Mouse (Mus musculus) embryonic facial prominence, embryonic 13.5 days (tissue): Measurements from ENCODE around the gene Sel1l. TPM values are rescaled to one million over a fixed set of nuclear protein-coding genes. Genes with fewer than 3 reads are reported as not detected.

Experiments
- ATAC-seq: fragments of 200-750 bp; cut with Nextera tagmentation; 2 replicates; pipeline ENCODE4 v1.8.0; 2017; ENCODE audit warnings: low read depth; ENCODE audit not compliant: insufficient number of reproducible peaks, insufficient read depth, low FRiP score, low TSS enrichment
- H3K27ac ChIP-seq: fragments of 300-500 bp; sonication (generic); 2 replicates; pipeline ENCODE4 v1.5.1; 2015; ENCODE audit warnings: moderate library complexity, mild to moderate bottlenecking, inconsistent platforms
- H3K27me3 ChIP-seq: fragments of 300-500 bp; sonication (generic); 2 replicates; pipeline ENCODE4 v1.6.1; 2015; ENCODE audit warnings: mild to moderate bottlenecking, inconsistent platforms
- H3K36me3 ChIP-seq: fragments of 300-500 bp; sonication (generic); 2 replicates; pipeline ENCODE4 v1.6.1; 2015; ENCODE audit warnings: mild to moderate bottlenecking, inconsistent platforms
- H3K4me1 ChIP-seq: fragments of 300-500 bp; sonication (generic); 2 replicates; pipeline ENCODE4 v1.6.1; 2015; ENCODE audit warnings: inconsistent platforms
- H3K4me2 ChIP-seq: fragments of 300-500 bp; sonication (generic); 2 replicates; pipeline ENCODE4 v1.6.1; 2015; ENCODE audit warnings: moderate library complexity, mild to moderate bottlenecking, inconsistent platforms
- H3K4me3 ChIP-seq: fragments of 300-500 bp; sonication (generic); 2 replicates; pipeline ENCODE4 v1.5.1; 2015; ENCODE audit warnings: mild to moderate bottlenecking, inconsistent platforms
- H3K9ac ChIP-seq: fragments of 300-500 bp; sonication (generic); 2 replicates; pipeline ENCODE4 v1.6.1; 2015; ENCODE audit warnings: mild to moderate bottlenecking, inconsistent platforms
- H3K9me3 ChIP-seq: fragments of 300-500 bp; sonication (generic); 2 replicates; pipeline ENCODE4 v1.6.1; 2016; ENCODE audit warnings: inconsistent platforms
- WGBS: fragments of 180-500 bp; shearing (Covaris S2); methylation state at CpG from one replicate; pipeline ENCODE4 v1.1.7; 2015; ENCODE audit warnings: mixed read lengths; 5-methylcytosine and 5-hydroxymethylcytosine counted together
- polyA plus RNA-seq: library from polyadenylated mRNA; unstranded; fragments of >200 nt; fragmentation: Nextera tagmentation; extraction: Ambion mirVana; gene quantifications from 2 replicates; pipeline ENCODE4 v1.2.1, GENCODE M21; 2015

Gene Sel1l
- 89.7 and 103 TPM in 2 replicates for polyA plus RNA-seq

- Histone ChIP-seq H3K4me2 (peak within 1 kb of the TSS; percentile 84), H3K4me3 (peak within 1 kb of the TSS; percentile 90), H3K27me3 (no peaks in the 10 kb centered on the region), H3K36me3 (no peaks in the 10 kb centered on the region), H3K9me3 (no peaks in the 10 kb centered on the region), H3K9ac (peak within 1 kb of the TSS; percentile 91), H3K4me1 (peaks cover 14% of the 10 kb centered on the region), H3K27ac (peak within 1 kb of the TSS; percentile 56; the same call in 1 of the 2 replicates)
- peak; percentile 100 for ATAC-seq
- under 1% methylated on average over 31 of the region's 35 CpGs for WGBS
Observed at GRCm38 (mm10) chr12:91849045-91849467, at the start of gene Sel1l. Sel1l (minus strand) TSS chr12:91849157.

- Histone ChIP-seq H3K4me1 (no peaks in the 10 kb centered on the region), H3K27ac (no peak overlapping the region), H3K9ac (no peak overlapping the region), H3K4me3 (no peak overlapping the region), H3K4me2 (no peak overlapping the region), H3K27me3 (no peaks in the 10 kb centered on the region), H3K9me3 (no peaks in the 10 kb centered on the region), H3K36me3 (no peaks in the 10 kb centered on the region)
- no peak for ATAC-seq
- WGBS: 81% methylated on average over 9 of the region's 9 CpGs
Observed at GRCm38 (mm10) chr12:91892622-91893560, 43.9 kb upstream of the Sel1l start.

- no peak for ATAC-seq
- no peaks in the 10 kb centered on the region for H3K36me3 ChIP-seq
- H3K4me3 ChIP-seq: no peak overlapping the region
- WGBS: 68% methylated on average over 13 of the region's 13 CpGs
- no peaks in the 10 kb centered on the region for H3K9me3 ChIP-seq
- no peaks in the 10 kb centered on the region for H3K27me3 ChIP-seq
- no peak overlapping the region for H3K4me2 ChIP-seq
- no peak overlapping the region for H3K27ac ChIP-seq
- peaks cover 5% of the 10 kb centered on the region; the same call in 1 of the 2 replicates for H3K4me1 ChIP-seq
- H3K9ac ChIP-seq: no peak overlapping the region
Observed at GRCm38 (mm10) chr12:91880431-91880830, 31.5 kb upstream of the Sel1l start.

- Histone ChIP-seq H3K9ac (no peak overlapping the region), H3K4me1 (peaks cover 9% of the 10 kb centered on the region; the same call in 1 of the 2 replicates), H3K36me3 (no peaks in the 10 kb centered on the region), H3K4me2 (peak overlapping the region; percentile 33), H3K27ac (no peak overlapping the region), H3K4me3 (no peak overlapping the region), H3K27me3 (no peaks in the 10 kb centered on the region), H3K9me3 (no peaks in the 10 kb centered on the region)
- no peak for ATAC-seq
- 53% methylated on average over 8 of the region's 8 CpGs for WGBS
Observed at GRCm38 (mm10) chr12:91878912-91879250, 29.9 kb upstream of the Sel1l start.

- no peak overlapping the region for H3K9ac ChIP-seq
- no peaks in the 10 kb centered on the region for H3K36me3 ChIP-seq
- peaks cover 9% of the 10 kb centered on the region; the same call in 1 of the 2 replicates for H3K4me1 ChIP-seq
- H3K4me2 ChIP-seq: peak overlapping the region; percentile 33
- ATAC-seq: no peak
- no peaks in the 10 kb centered on the region for H3K9me3 ChIP-seq
- no peak overlapping the region for H3K27ac ChIP-seq
- WGBS: 49% methylated on average over 21 of the region's 21 CpGs
- H3K4me3 ChIP-seq: no peak overlapping the region
- no peaks in the 10 kb centered on the region for H3K27me3 ChIP-seq
Observed at GRCm38 (mm10) chr12:91878056-91878911, 29.3 kb upstream of the Sel1l start.

- H3K36me3 ChIP-seq: no peaks in the 10 kb centered on the region
- WGBS: 24% methylated on average over 5 of the region's 5 CpGs
- no peaks in the 10 kb centered on the region for H3K27me3 ChIP-seq
- no peak for ATAC-seq
- H3K4me2 ChIP-seq: peak overlapping the region; percentile 33
- peaks cover 9% of the 10 kb centered on the region; the same call in 1 of the 2 replicates for H3K4me1 ChIP-seq
- H3K9me3 ChIP-seq: no peaks in the 10 kb centered on the region
- H3K4me3 ChIP-seq: no peak overlapping the region
- no peak overlapping the region for H3K27ac ChIP-seq
- no peak overlapping the region for H3K9ac ChIP-seq
Observed at GRCm38 (mm10) chr12:91877646-91878045, 28.7 kb upstream of the Sel1l start.

- H3K27ac ChIP-seq: no peak overlapping the region
- no peak for ATAC-seq
- no peak overlapping the region for H3K4me3 ChIP-seq
- peaks cover 5% of the 10 kb centered on the region; the same call in 1 of the 2 replicates for H3K4me1 ChIP-seq
- no peaks in the 10 kb centered on the region for H3K36me3 ChIP-seq
- no peaks in the 10 kb centered on the region for H3K9me3 ChIP-seq
- no peaks in the 10 kb centered on the region for H3K27me3 ChIP-seq
- 90% methylated on average over 11 of the region's 11 CpGs for WGBS
- no peak overlapping the region for H3K4me2 ChIP-seq
- no peak overlapping the region for H3K9ac ChIP-seq
Observed at GRCm38 (mm10) chr12:91870671-91871070, 21.7 kb upstream of the Sel1l start.

GRCm38 (mm10) chr12:91869352-91869751 is 20.4 kb upstream of the Sel1l start:
- WGBS: 59% methylated on average over 4 of the region's 4 CpGs
- H3K4me3 ChIP-seq: no peak overlapping the region
- no peaks in the 10 kb centered on the region for H3K36me3 ChIP-seq
- no peak overlapping the region for H3K4me2 ChIP-seq
- no peak overlapping the region for H3K27ac ChIP-seq
- H3K27me3 ChIP-seq: no peaks in the 10 kb centered on the region
- ATAC-seq: no peak
- H3K4me1 ChIP-seq: no peaks in the 10 kb centered on the region
- no peak overlapping the region for H3K9ac ChIP-seq
- H3K9me3 ChIP-seq: no peaks in the 10 kb centered on the region

GRCm38 (mm10) chr12:91854330-91854729 is 5.4 kb upstream of the Sel1l start:
- WGBS: 48% methylated on average over 8 of the region's 8 CpGs
- peak; percentile 59; the same call in 1 of the 2 replicates for ATAC-seq
- H3K4me1 ChIP-seq: no peaks in the 10 kb centered on the region
- no peak overlapping the region for H3K9ac ChIP-seq
- H3K27ac ChIP-seq: no peak overlapping the region
- no peaks in the 10 kb centered on the region for H3K36me3 ChIP-seq
- H3K4me2 ChIP-seq: no peak overlapping the region
- H3K4me3 ChIP-seq: no peak overlapping the region
- H3K9me3 ChIP-seq: no peaks in the 10 kb centered on the region
- H3K27me3 ChIP-seq: no peaks in the 10 kb centered on the region

GRCm38 (mm10) chr12:91848394-91849044 is 438 bp downstream of the Sel1l start:
- H3K27me3 ChIP-seq: no peaks in the 10 kb centered on the region
- peak overlapping the region; percentile 90 for H3K4me3 ChIP-seq
- H3K4me2 ChIP-seq: peak overlapping the region; percentile 84
- 5% methylated on average over 33 of the region's 33 CpGs for WGBS
- H3K36me3 ChIP-seq: no peaks in the 10 kb centered on the region
- peak; percentile 33; the same call in 1 of the 2 replicates for ATAC-seq
- H3K4me1 ChIP-seq: peaks cover 14% of the 10 kb centered on the region
- H3K9ac ChIP-seq: peak overlapping the region; percentile 91
- H3K27ac ChIP-seq: peak overlapping the region; percentile 56; the same call in 1 of the 2 replicates
- H3K9me3 ChIP-seq: no peaks in the 10 kb centered on the region

- H3K4me2 ChIP-seq: no peak overlapping the region
- no peaks in the 10 kb centered on the region for H3K9me3 ChIP-seq
- no peaks in the 10 kb centered on the region for H3K27me3 ChIP-seq
- peaks cover 14% of the 10 kb centered on the region for H3K4me1 ChIP-seq
- H3K27ac ChIP-seq: no peak overlapping the region
- peaks cover 13% of the 10 kb centered on the region for H3K36me3 ChIP-seq
- no peak for ATAC-seq
- H3K4me3 ChIP-seq: no peak overlapping the region
- no peak overlapping the region for H3K9ac ChIP-seq
- WGBS: 91% methylated on average over 6 of the region's 6 CpGs
Observed at GRCm38 (mm10) chr12:91846038-91846437, 2.9 kb downstream of the Sel1l start.
